Mouse (Mus musculus): ENCODE data around the gene Zfp524. TPM values are rescaled to one million over a fixed set of nuclear protein-coding genes. Genes with fewer than 3 reads are reported as not detected.

The Zfp524 gene
- polyA plus RNA-seq, 1 experiment from 2014 or later, result 8.4 TPM

DNA sequence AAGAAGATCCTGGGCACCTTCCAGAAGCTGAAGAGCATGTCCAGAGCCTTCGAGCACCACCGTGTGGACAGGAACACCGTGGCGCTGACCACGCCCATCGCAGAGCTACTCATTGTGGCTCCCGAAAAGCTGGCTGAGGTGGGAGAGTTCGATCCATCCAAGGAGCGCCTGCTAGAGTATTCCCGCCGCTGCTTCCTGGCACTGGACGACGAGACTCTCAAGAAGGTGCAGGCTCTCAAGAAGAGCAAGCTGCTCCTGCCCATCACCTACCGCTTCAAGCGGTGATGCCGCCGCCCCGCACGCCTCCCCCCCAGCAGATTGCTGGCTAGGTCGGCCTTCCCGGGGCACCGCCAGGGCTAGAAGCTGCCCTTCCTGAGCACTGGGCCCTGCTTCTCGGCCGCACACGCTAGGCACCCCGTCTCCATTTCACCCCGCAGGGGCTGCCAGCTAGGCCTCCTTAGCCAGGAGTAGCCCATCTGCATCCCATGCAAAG is 46.1 kb downstream of the Zfp524 start:
- DNase-seq, result peak; percentile 89
- Histone ChIP-seq H3K9me3 (ENCODE audit: control insufficient read depth, low read length) (no peaks in the 10 kb centered on the region), H3K27me3 (ENCODE audit: control insufficient read depth, insufficient read depth, low read length) (peaks cover 22% of the 10 kb centered on the region), H3K4me2 (ENCODE audit: low read length) (peak overlapping the region; percentile 97), H3K36me3 (ENCODE audit: control insufficient read depth, insufficient read depth, low read length) (no peaks in the 10 kb centered on the region), H3K4me3 (replicated peaks; ENCODE audit: low read depth, low read length) (peak overlapping the region; percentile 74), H3K27ac (replicated peaks; ENCODE audit: low read depth, low read length) (peak overlapping the region; percentile 98), H3K4me1 (ENCODE audit: control insufficient read depth, insufficient read depth, low read length) (peaks cover 33% of the 10 kb centered on the region), H3K9ac (replicated peaks; ENCODE audit: low read length) (peak overlapping the region; percentile 76)
- no peak for ATAC-seq (ENCODE audit: low FRiP score, low TSS enrichment)
- WGBS, result 4% methylated on average over 27 of the region's 27 CpGs

DNA sequence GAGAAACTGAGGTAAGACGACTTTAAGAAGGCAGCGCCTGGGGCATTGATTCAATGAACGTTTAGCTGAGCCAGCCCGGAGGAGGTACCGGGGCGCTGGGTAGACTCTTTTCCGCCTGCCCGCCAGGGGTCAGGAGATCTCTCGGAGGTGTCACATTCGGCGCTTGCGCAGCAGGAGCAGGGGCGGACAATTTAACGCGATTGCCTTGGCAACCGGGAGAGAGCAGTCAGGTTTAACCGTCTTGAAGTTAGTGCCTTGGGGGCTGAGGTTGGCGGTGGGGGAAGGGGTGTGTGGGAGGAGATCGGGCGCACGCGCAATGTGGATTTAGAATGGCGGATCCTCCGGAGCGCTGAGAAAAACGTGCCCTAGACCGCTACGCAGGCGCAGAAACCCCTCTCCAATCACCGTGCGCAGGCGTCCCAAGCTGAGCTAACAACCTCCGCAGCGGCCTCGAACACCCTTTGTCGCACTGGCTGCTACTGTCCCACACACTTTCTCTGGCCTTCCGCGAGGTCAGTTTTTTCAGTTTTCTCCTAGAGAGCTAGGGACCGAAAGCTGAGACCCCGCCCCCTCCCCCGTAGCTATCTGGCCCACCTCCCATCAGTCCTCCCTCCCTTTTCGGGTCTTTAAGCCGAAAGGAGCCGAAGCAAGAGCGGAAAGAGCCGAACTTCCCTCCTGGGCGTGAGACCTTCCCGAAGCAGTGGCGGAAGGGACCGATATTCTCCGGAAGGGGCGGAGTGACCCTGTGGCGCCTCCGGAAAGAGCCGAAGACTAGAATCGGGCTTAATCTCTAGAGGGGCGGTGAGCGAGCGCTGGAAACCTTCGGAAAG is 46.9 kb downstream of the Zfp524 start:
- H3K4me1 ChIP-seq (ENCODE audit: control insufficient read depth, insufficient read depth, low read length), result peaks cover 33% of the 10 kb centered on the region

DNA sequence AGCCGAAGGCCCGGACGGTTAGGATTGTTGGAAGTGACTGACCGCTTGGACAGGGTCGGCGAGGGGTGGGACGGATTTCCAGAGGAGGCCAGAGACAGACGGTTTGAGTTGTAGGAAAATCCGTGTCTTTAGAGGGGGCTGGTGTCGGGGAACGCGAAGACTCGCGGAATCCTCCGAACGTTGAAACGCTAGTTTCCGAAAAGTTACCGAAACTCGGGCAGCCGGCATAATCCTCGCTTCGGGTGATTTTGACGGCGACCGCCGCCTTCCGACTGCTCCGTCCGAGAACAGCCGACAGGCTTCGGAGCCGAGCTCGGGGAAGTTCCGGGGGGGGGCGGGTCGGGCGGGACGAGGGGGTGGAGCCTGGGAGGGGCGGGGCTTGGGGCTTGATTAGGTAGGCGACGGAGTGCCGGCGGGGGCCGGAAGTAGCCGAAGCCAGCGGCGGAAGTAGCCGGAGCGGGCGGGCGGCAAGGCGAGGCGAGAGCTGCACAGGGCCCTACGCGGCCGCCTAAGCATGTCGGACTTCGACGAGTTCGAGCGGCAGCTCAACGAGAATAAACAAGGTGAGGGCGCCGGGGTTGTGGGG is 47.7 kb downstream of the Zfp524 start, which contains the start of gene U2af2:
Gene U2af2, plus strand, starts transcription at position 370 of the 586 bp plus-strand sequence.
- WGBS, result under 1% methylated on average over 52 of the region's 65 CpGs
- peaks cover 6% of the 10 kb centered on the region; the same call in 1 of the 2 replicates for H3K36me3 ChIP-seq (ENCODE audit: control insufficient read depth, insufficient read depth, low read length)
- ATAC-seq (ENCODE audit: low FRiP score, low TSS enrichment) (peak; percentile 80), DNase-seq (peak; percentile 96)
- H3K4me3 ChIP-seq (replicated peaks; ENCODE audit: low read depth, low read length), result peak within 1 kb of the TSS; percentile 74
- no peaks in the 10 kb centered on the region for H3K9me3 ChIP-seq (ENCODE audit: control insufficient read depth, low read length)
- peak within 1 kb of the TSS; percentile 76 for H3K9ac ChIP-seq (replicated peaks; ENCODE audit: low read length)
- H3K4me1 ChIP-seq (ENCODE audit: control insufficient read depth, insufficient read depth, low read length), result peaks cover 33% of the 10 kb centered on the region
- peaks cover 13% of the 10 kb centered on the region; the same call in 1 of the 2 replicates for H3K27me3 ChIP-seq (ENCODE audit: control insufficient read depth, insufficient read depth, low read length)
- peak within 1 kb of the TSS; percentile 98 for H3K27ac ChIP-seq (replicated peaks; ENCODE audit: low read depth, low read length)
- peak within 1 kb of the TSS; percentile 97 for H3K4me2 ChIP-seq (ENCODE audit: low read length)

More for the DNA sequence above, 46.9 kb downstream of the Zfp524 start:
- Histone ChIP-seq H3K9ac (replicated peaks; ENCODE audit: low read length) (peak overlapping the region; percentile 76), H3K4me3 (replicated peaks; ENCODE audit: low read depth, low read length) (peak overlapping the region; percentile 74), H3K27ac (replicated peaks; ENCODE audit: low read depth, low read length) (peak overlapping the region; percentile 98), H3K4me2 (ENCODE audit: low read length) (peak overlapping the region; percentile 97), H3K9me3 (ENCODE audit: control insufficient read depth, low read length) (no peaks in the 10 kb centered on the region), H3K27me3 (ENCODE audit: control insufficient read depth, insufficient read depth, low read length) (peaks cover 14% of the 10 kb centered on the region; the same call in 1 of the 2 replicates), H3K36me3 (ENCODE audit: control insufficient read depth, insufficient read depth, low read length) (no peaks in the 10 kb centered on the region)
- ATAC-seq (ENCODE audit: low FRiP score, low TSS enrichment) (peak; percentile 90), DNase-seq (peak; percentile 100)
- WGBS, result under 1% methylated on average over 60 of the region's 60 CpGs

DNA sequence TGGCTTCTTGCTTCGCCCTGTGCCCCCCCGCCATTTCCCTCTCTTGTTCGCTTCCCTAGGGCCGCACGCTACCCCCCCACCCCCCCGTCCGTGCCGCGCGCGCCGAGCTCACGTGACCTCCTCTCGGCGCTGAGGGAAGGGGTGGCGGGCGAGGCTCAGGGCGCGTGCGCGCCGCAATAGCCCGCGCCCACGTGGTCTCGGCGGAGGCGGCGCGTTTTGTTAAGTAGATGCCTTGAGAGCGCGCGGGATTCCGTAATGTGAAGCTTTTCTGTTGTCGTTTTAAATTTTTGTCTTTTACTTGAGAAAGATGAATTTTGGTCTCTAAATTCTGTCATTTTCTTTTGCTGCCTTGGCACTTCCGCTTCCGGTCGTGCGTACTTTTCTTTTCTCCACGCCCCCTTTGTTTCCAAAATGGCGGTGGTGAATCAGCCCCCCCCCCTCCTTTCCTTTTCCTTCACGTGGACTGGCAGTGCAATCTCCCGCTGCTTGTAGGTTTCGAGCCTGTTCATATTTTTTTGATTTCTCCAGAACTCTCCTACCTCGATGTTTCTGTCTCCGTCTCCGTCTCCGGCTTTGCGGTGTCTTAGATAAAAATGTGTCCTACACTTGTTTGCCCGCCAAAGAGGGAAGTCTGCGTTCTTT is 48.3 kb downstream of the Zfp524 start:
- DNase-seq, result peak; percentile 92
- H3K36me3 ChIP-seq (ENCODE audit: control insufficient read depth, insufficient read depth, low read length), result peaks cover 12% of the 10 kb centered on the region
- no peaks in the 10 kb centered on the region for H3K9me3 ChIP-seq (ENCODE audit: control insufficient read depth, low read length)
- peak overlapping the region; percentile 97 for H3K4me2 ChIP-seq (ENCODE audit: low read length)
- peak overlapping the region; percentile 73 for H3K9ac ChIP-seq (replicated peaks; ENCODE audit: low read length)
- WGBS, result under 1% methylated on average over 47 of the region's 51 CpGs
- H3K4me1 ChIP-seq (ENCODE audit: control insufficient read depth, insufficient read depth, low read length), result peaks cover 33% of the 10 kb centered on the region
- H3K27me3 ChIP-seq (ENCODE audit: control insufficient read depth, insufficient read depth, low read length), result peaks cover 6% of the 10 kb centered on the region; the same call in 1 of the 2 replicates
- ATAC-seq (ENCODE audit: low FRiP score, low TSS enrichment), result peak; percentile 54
- peak overlapping the region; percentile 98 for H3K27ac ChIP-seq (replicated peaks; ENCODE audit: low read depth, low read length)
- H3K4me3 ChIP-seq (replicated peaks; ENCODE audit: low read depth, low read length), result peak overlapping the region; percentile 74

GRCm38 (mm10) chr7:5064886-5065285 is 50.7 kb downstream of the Zfp524 start:
- no peaks in the 10 kb centered on the region for H3K27me3 ChIP-seq (ENCODE audit: control insufficient read depth, insufficient read depth, low read length)
- H3K27ac ChIP-seq (replicated peaks; ENCODE audit: low read depth, low read length), result no peak overlapping the region
- H3K4me1 ChIP-seq (ENCODE audit: control insufficient read depth, insufficient read depth, low read length), result peaks cover 23% of the 10 kb centered on the region
- no peak overlapping the region for H3K4me3 ChIP-seq (replicated peaks; ENCODE audit: low read depth, low read length)
- ATAC-seq (ENCODE audit: low FRiP score, low TSS enrichment), result no peak
- no peak for DNase-seq
- H3K4me2 ChIP-seq (ENCODE audit: low read length), result peak overlapping the region; percentile 97; the same call in 1 of the 2 replicates
- H3K9me3 ChIP-seq (ENCODE audit: control insufficient read depth, low read length), result no peaks in the 10 kb centered on the region
- WGBS, result 96% methylated on average over 6 of the region's 6 CpGs
- peaks cover 36% of the 10 kb centered on the region for H3K36me3 ChIP-seq (ENCODE audit: control insufficient read depth, insufficient read depth, low read length)
- no peak overlapping the region for H3K9ac ChIP-seq (replicated peaks; ENCODE audit: low read length)

Other genes starting within 250 kb of the Zfp524 start
- gene Fam71e2, start 243.1 kb upstream of the Zfp524 start, polyA plus RNA-seq (2014; fragmentation: Nextera tagmentation; extraction: Ambion mirVana), result not detected in 2 replicates
- 0.17 and 0.43 TPM in 2 replicates for gene Il11, start 231.6 kb upstream of the Zfp524 start, polyA plus RNA-seq (2014; fragmentation: Nextera tagmentation; extraction: Ambion mirVana)
- gene Tmem190, start 231.5 kb upstream of the Zfp524 start, polyA plus RNA-seq (2014; fragmentation: Nextera tagmentation; extraction: Ambion mirVana), result not detected in 2 replicates
- 2.7 and 3.5 TPM in 2 replicates for gene Tmem238, start 224.8 kb upstream of the Zfp524 start, polyA plus RNA-seq (2014; fragmentation: Nextera tagmentation; extraction: Ambion mirVana)
- 149 and 188 TPM in 2 replicates for gene Rpl28, start 221.5 kb upstream of the Zfp524 start, polyA plus RNA-seq (2014; fragmentation: Nextera tagmentation; extraction: Ambion mirVana)
- 290 and 338 TPM in 2 replicates for gene Ube2s, start 201.8 kb upstream of the Zfp524 start, polyA plus RNA-seq (2014; fragmentation: Nextera tagmentation; extraction: Ambion mirVana)
- gene Shisa7, start 169.7 kb upstream of the Zfp524 start, polyA plus RNA-seq (2014; fragmentation: Nextera tagmentation; extraction: Ambion mirVana), result 14.0 and 19.4 TPM in 2 replicates
- 3.5 and 6.6 TPM in 2 replicates for gene Isoc2b, start 144.2 kb upstream of the Zfp524 start, polyA plus RNA-seq (2014; fragmentation: Nextera tagmentation; extraction: Ambion mirVana)
- 0.43 and 0.54 TPM in 2 replicates for gene Isoc2a, start 137.3 kb upstream of the Zfp524 start, polyA plus RNA-seq (2014; fragmentation: Nextera tagmentation; extraction: Ambion mirVana)
- 0.55 TPM in 1 of 2 replicates, not detected in the other for gene Gm36210, start 107.9 kb upstream of the Zfp524 start, polyA plus RNA-seq (2014; fragmentation: Nextera tagmentation; extraction: Ambion mirVana)
- 4.6 and 5.1 TPM in 2 replicates for gene Zfp628, start 99.2 kb upstream of the Zfp524 start, polyA plus RNA-seq (2014; fragmentation: Nextera tagmentation; extraction: Ambion mirVana)
- 24.0 and 28.9 TPM in 2 replicates for gene Nat14, start 92.4 kb upstream of the Zfp524 start, polyA plus RNA-seq (2014; fragmentation: Nextera tagmentation; extraction: Ambion mirVana)
- 0.12 and 0.84 TPM in 2 replicates for gene Ssc5d, start 88.6 kb upstream of the Zfp524 start, polyA plus RNA-seq (2014; fragmentation: Nextera tagmentation; extraction: Ambion mirVana)
- not detected in 2 replicates for gene Sbk2, start 50.0 kb upstream of the Zfp524 start, polyA plus RNA-seq (2014; fragmentation: Nextera tagmentation; extraction: Ambion mirVana)
- gene Sbk3, start 43.2 kb upstream of the Zfp524 start, polyA plus RNA-seq (2014; fragmentation: Nextera tagmentation; extraction: Ambion mirVana), result 0.59 and 0.89 TPM in 2 replicates
- 69.3 and 76.5 TPM in 2 replicates for gene Zfp579, start 18.3 kb upstream of the Zfp524 start, polyA plus RNA-seq (2014; fragmentation: Nextera tagmentation; extraction: Ambion mirVana)
- 36.2 and 38.0 TPM in 2 replicates for gene Fiz1, start 282 bp downstream of the Zfp524 start, polyA plus RNA-seq (2014; fragmentation: Nextera tagmentation; extraction: Ambion mirVana)
- 1.3 TPM in 1 of 2 replicates, not detected in the other for gene Gm44973, start 1.1 kb downstream of the Zfp524 start, polyA plus RNA-seq (2014; fragmentation: Nextera tagmentation; extraction: Ambion mirVana)
- 6.8 and 8.3 TPM in 2 replicates for gene Zfp865, start 6.0 kb downstream of the Zfp524 start, polyA plus RNA-seq (2014; fragmentation: Nextera tagmentation; extraction: Ambion mirVana)
- gene Ccdc106, start 6.1 kb downstream of the Zfp524 start, polyA plus RNA-seq (2014; fragmentation: Nextera tagmentation; extraction: Ambion mirVana), result 47.0 and 63.6 TPM in 2 replicates
- gene 4632433K11Rik, start 19.7 kb downstream of the Zfp524 start, polyA plus RNA-seq (2014; fragmentation: Nextera tagmentation; extraction: Ambion mirVana), result not detected in 2 replicates
- gene Zfp784, start 24.0 kb downstream of the Zfp524 start, polyA plus RNA-seq (2014; fragmentation: Nextera tagmentation; extraction: Ambion mirVana), result 9.1 and 10.8 TPM in 2 replicates
- 104 and 105 TPM in 2 replicates for gene Zfp580, start 37.1 kb downstream of the Zfp524 start, polyA plus RNA-seq (2014; fragmentation: Nextera tagmentation; extraction: Ambion mirVana)
- 111 and 115 TPM in 2 replicates for gene U2af2, start 47.7 kb downstream of the Zfp524 start, polyA plus RNA-seq (2014; fragmentation: Nextera tagmentation; extraction: Ambion mirVana)
- 104 and 119 TPM in 2 replicates for gene Epn1, start 65.8 kb downstream of the Zfp524 start, polyA plus RNA-seq (2014; fragmentation: Nextera tagmentation; extraction: Ambion mirVana)
- not detected in 2 replicates for gene Rfpl4, start 102.5 kb downstream of the Zfp524 start, polyA plus RNA-seq (2014; fragmentation: Nextera tagmentation; extraction: Ambion mirVana)
- gene Rasl2-9, start 111.5 kb downstream of the Zfp524 start, polyA plus RNA-seq (2014; fragmentation: Nextera tagmentation; extraction: Ambion mirVana), result 0.36 and 0.41 TPM in 2 replicates
- gene Vmn1r55, start 135.3 kb downstream of the Zfp524 start, polyA plus RNA-seq (2014; fragmentation: Nextera tagmentation; extraction: Ambion mirVana), result 0.01 TPM in 1 of 2 replicates, not detected in the other
- not detected in 2 replicates for gene Vmn1r56, start 182.3 kb downstream of the Zfp524 start, polyA plus RNA-seq (2014; fragmentation: Nextera tagmentation; extraction: Ambion mirVana)
- gene Vmn1r57, start 204.1 kb downstream of the Zfp524 start, polyA plus RNA-seq (2014; fragmentation: Nextera tagmentation; extraction: Ambion mirVana), result not detected in 2 replicates